Mouse (Mus musculus) lung, adult 18-20 months (tissue): ENCODE results near the gene Parp3.

Experiments used
- DNase-seq, 2 experiments: peaks; one replicate each; pipeline ENCODE4 v3.0.0; 2022; ENCODE audit warnings: mixed read lengths in 2 of 2

Gene Parp3

DNA sequence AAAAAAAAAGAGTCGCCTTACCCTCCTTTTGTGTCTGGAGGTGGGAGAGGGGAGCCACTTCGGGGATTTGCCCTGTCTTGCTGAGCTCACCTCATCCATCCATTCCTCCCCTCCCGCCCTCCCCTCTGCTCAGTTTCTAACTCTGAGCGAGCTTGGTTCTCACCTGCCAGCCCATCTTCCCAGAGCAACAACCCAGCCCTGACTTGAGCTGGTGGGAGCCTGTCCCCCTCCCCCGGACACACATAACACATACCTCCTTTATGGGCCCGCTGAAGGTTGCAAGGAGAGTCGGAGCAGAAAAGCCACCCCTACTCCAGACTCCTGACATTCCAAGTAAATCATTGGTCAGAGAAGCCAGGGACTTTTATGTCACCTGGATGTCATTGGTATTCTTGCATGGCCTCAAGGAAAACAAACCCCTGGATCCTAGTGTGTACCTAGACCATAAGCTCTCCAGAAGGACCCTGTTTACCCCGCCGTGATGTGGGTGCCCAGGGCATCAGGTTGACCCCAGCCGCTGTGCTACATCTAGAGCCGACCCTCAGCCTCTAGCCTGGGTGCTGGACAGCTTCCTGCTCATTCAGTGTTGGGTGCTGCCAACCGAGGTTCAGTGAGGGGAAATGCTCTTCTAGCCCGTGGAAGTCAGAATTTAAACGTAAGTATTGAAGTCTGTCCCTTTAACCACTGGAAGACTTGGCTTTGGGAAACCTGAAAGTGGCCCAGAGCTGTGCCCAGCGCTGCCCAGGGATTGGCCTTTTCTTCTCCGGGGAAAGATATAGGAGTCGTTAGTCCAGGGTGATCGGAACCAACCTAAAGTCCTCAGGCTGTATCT is 55.5 kb downstream of the Parp3 start:
- DNase-seq: no peak

DNA sequence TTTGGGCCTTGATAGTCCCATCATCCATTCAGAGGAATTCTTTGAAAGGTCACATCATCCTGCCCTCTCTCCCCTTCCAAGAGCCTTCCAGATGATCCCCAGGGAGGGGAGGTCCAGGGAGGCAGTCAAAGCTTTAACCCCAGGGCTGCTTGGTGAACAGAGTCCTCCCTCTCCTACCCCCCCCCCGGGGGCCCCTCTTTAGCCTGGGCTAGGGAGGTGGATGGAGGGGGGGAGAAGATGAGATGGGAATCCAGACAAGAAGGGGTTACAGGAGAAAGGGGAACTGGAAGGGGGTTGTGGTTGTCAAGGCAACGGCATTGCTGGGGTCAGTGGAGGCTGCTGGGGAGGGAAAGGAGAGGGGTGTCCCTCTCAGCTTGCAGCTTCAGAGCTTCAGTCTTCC is 56.1 kb downstream of the Parp3 start:
- no peak for DNase-seq
